Mouse (Mus musculus): ENCODE results near the gene Hps5.

DNA sequence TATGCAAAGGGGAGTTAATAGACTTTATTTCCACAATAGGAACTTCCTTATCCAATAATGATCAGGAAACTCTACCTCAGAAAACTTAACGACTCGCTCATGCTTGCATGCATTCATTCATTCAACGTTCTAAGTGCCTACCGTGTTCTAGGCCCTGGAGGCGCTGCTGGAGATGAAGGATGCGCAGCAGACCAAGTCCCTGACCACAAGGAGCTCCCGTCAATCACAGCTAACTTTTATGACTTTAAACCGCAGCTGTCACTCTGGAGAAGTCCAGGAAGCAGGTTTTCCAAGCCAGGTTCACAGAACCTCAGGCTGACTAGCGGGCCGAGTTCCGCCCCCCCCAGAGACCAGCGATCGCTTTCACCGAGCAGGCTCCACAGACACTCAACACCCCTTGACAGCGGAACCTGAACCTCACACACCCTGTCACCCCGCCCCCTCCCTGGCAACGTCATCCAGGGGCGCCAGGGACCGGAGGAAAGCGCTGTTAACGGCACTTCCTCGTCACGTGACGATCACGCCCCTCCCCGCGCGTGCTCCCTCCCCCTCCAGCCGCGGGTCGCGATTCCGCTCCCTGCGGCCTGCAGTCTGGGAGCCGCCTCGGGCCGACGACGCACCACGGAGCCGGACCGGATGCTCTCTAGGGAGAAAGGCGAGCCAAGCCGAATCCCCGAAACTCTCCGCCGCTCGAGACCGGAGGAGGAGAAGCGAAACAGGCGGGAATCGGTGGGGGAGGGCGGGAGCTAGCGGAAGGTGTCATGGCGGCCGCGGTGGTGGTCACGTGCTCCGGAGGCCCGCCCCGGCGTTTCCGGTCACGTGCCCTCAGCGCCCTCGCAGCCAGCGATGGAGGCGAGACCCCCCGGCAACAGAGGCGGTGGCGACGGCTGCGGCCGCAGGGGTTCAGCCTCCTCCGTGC is at the start of gene Hps5, which contains the start of gene Gtf2h1:
- TF ChIP-seq GATA1 (IDR thresholded peaks at IDR 0.05; ENCODE audit: low read length) (no peak), TAL1 (IDR thresholded peaks at IDR 0.05; ENCODE audit: low read length) (no peak)
